Mouse (Mus musculus) olfactory bulb, adult 2 months (tissue): ENCODE measurements around the gene Hdac9.

ENCODE experiments used
- CTCF ChIP-seq: fragments of 200-500 bp; IDR thresholded peaks from 2 replicates; pipeline ENCODE4 v1.5.1; 2012; ENCODE audit warnings: low read depth, mild to moderate bottlenecking, low read length, moderate library complexity; ENCODE audit not compliant: insufficient read depth
- POLR2A ChIP-seq: fragments of 200-500 bp; IDR thresholded peaks from 2 replicates; pipeline ENCODE4 v1.6.1; 2012; ENCODE audit warnings: mild to moderate bottlenecking, low read depth, low read length, moderate library complexity; ENCODE audit not compliant: insufficient read depth

DNA sequence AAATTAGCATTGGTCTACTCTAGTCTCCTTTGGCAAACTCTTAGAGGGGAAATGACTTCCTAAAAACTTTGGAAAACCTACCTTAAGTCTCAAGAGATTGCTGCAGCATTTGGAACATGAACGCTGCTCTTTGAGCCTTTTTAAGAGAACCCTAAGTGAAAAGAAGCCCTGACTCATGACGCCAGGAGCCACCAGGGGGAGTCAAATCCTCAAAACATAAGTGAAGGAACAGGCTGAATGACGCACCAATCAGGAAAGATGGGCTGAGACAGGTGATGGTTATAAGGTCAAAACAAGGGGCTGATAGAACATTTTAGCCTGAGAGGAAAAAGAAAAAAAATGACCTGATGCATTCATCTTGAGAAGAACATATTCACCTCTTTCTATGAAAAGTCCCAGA is 252.1 kb downstream of the Hdac9 start:
- TF ChIP-seq CTCF, result no peak
- no peak for TF ChIP-seq POLR2A
